Mouse (Mus musculus) embryo, embryonic 11.5 days (tissue): Measurements from ENCODE around the gene Tnfsf13b.

Experiments
- DNase-seq: peaks from one replicate; pipeline ENCODE4 v3.0.0-alpha.2; 2012; ENCODE audit warnings: low read depth, low spot score

Gene Tnfsf13b

GRCm38 (mm10) chr8:10045743-10046142 lies 39.5 kb downstream of the Tnfsf13b start:
- DNase-seq = no peak

- no peak for DNase-seq
These were observed 42.9 kb downstream of the Tnfsf13b start for GRCm38 (mm10) chr8:10049162-10049561.

GRCm38 (mm10) chr8:10051576-10051975 lies 45.3 kb downstream of the Tnfsf13b start:
- no peak for DNase-seq

GRCm38 (mm10) chr8:10053571-10053990 lies 47.3 kb downstream of the Tnfsf13b start:
- DNase-seq = no peak

GRCm38 (mm10) chr8:10061001-10061400 lies 54.7 kb downstream of the Tnfsf13b start:
- DNase-seq = no peak

GRCm38 (mm10) chr8:10066906-10067305 lies 60.6 kb downstream of the Tnfsf13b start:
- DNase-seq = no peak

- DNase-seq = no peak
These were observed 61.5 kb downstream of the Tnfsf13b start for GRCm38 (mm10) chr8:10067775-10068174.

GRCm38 (mm10) chr8:10072347-10072746 lies 66.1 kb downstream of the Tnfsf13b start:
- no peak for DNase-seq
